Mouse (Mus musculus): ENCODE measurements around the gene Olfr55. TPM values are rescaled to one million over a fixed set of nuclear protein-coding genes. Genes with fewer than 3 reads are reported as not detected.

Olfr55 gene
- polyA plus RNA-seq (2017; shearing (Covaris generic)): not detected

DNA sequence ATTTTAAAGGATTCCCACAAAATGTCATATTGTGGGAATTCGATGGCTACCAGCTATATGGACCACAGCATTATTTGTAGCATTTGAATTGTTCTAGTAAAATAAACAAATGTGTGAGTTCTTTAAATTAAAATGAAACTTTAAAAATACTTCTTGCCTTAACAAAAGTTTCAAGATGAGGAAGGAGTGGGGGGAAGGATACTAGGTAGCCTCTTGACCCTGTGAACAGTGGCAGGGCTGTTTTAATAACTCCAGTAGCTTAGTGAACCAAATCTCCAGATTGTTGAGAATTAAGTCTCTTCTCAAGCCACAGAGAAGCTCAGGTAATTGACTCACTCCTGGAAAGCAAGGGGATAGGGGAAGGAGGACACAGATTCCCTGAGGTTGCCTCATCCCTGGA is at the start of gene Olfr55:
TSS of gene Olfr55 (plus strand) at position 301 of the 400 bp plus-strand sequence.

DNA sequence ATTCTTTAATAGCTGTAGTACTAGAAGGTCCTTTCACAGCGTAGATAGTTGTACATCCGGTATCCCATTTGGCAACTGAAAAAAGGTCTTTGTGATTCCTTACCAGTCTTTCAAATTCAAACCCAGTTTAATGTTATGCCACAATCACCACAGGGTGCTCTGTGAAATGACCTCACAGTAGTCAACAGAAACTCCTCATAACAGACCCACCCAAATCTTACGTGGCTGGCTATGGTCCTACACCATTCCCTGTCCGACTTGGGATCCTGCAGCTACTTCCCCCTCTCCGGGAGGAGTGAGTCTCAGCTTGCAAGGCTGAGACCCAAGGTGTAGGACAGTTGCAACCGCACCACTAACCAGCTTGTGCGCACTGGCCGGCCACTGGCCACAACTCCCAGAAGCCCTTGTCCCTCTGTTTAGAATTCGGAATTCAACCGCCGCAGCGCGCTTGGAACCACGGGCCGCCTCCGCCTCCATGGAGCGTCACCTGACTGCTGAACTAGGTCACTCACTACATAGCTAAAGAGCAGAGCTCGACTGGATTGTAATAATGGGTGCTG is 28.9 kb upstream of the Olfr55 start, which contains the start of gene Morc2b:
TSS of gene Morc2b (minus strand) at position 423 of the 560 bp plus-strand sequence.

DNA sequence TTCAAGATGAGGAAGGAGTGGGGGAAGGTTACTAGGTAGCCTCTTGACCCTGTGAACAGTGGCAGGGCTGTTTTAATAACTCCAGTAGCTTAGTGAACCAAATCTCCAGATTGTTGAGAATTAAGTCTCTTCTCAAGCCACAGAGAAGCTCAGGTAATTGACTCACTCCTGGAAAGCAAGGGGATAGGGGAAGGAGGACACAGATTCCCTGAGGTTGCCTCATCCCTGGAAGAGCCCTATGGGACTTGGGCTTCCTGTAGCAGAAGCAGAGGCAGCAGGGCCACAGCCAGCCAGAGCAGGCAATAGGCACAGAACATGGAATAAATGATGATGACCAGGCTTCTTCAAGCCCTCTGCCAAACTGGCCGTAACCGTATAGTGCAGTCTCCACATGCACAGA is 22.8 kb downstream of the Olfr55 start, which contains the start of gene Olfr239:
TSS of gene Olfr239 (plus strand) at position 301 of the 400 bp plus-strand sequence.

DNA sequence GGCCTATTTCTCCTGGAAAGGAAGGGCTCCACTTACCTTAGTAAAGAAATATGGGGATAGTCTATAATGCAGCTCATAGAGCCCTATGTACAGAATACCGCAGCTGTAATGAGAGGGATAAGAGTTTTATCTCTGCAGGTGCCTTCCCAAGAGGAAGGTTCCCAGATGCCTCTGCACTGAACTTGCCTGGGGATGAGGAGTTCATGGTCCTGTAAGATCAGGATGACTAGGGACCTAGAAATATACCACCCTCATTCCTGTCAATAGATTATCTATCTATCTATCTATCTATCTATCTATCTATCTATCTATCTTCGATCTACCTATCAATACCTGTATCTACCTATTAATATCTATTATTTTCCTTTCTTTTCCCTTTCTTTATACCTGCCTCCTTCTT is 53.3 kb downstream of the Olfr55 start, which contains the start of gene Olfr1564:
TSS of gene Olfr1564 (minus strand) at position 101 of the 400 bp plus-strand sequence.

Other genes with a start within 250 kb of the Olfr55 start
- 54.0 TPM for gene Cyp4f13, start 221.0 kb upstream of the Olfr55 start, polyA plus RNA-seq (2017; shearing (Covaris generic))
- 24.2 TPM for gene Zfp472, start 202.6 kb upstream of the Olfr55 start, polyA plus RNA-seq (2017; shearing (Covaris generic))
- gene Zfp952, start 175.3 kb upstream of the Olfr55 start, polyA plus RNA-seq (2017; shearing (Covaris generic)): 12.2 TPM
- 2.1 TPM for gene Zfp763, start 135.0 kb upstream of the Olfr55 start, polyA plus RNA-seq (2017; shearing (Covaris generic))
- not detected for gene 4921501E09Rik, start 100.4 kb upstream of the Olfr55 start, polyA plus RNA-seq (2017; shearing (Covaris generic))
- gene Zfp563, start 79.1 kb upstream of the Olfr55 start, polyA plus RNA-seq (2017; shearing (Covaris generic)): 3.1 TPM
- gene Morc2b, start 28.8 kb upstream of the Olfr55 start, polyA plus RNA-seq (2017; shearing (Covaris generic)): not detected
- gene Olfr239, start 22.9 kb downstream of the Olfr55 start, polyA plus RNA-seq (2017; shearing (Covaris generic)): not detected
- gene Olfr1564, start 53.2 kb downstream of the Olfr55 start, polyA plus RNA-seq (2017; shearing (Covaris generic)): not detected
- 11.8 TPM for gene Zfp955a, start 86.7 kb downstream of the Olfr55 start, polyA plus RNA-seq (2017; shearing (Covaris generic))
- 0.05 TPM for gene Olfr63, start 96.2 kb downstream of the Olfr55 start, polyA plus RNA-seq (2017; shearing (Covaris generic))
- 8.8 TPM for gene Zfp955b, start 121.1 kb downstream of the Olfr55 start, polyA plus RNA-seq (2017; shearing (Covaris generic))
- 11.9 TPM for gene Zfp81, start 190.4 kb downstream of the Olfr55 start, polyA plus RNA-seq (2017; shearing (Covaris generic))
- gene Zfp101, start 226.2 kb downstream of the Olfr55 start, polyA plus RNA-seq (2017; shearing (Covaris generic)): 14.1 TPM

Data from naive thymus-derived CD4-positive, alpha-beta T cell, adult 5 months (primary cell).